Mouse (Mus musculus) limb, embryonic 15.5 days (tissue): Measurements from ENCODE around the gene Zfand3. TPM values are rescaled to one million over a fixed set of nuclear protein-coding genes. Genes with fewer than 3 reads are reported as not detected.

Source experiments
- ATAC-seq: fragments of 200-750 bp; cut with Nextera tagmentation; 2 replicates; pipeline ENCODE4 v1.8.0; 2017; ENCODE audit warnings: low read depth, moderate TSS enrichment; ENCODE audit not compliant: insufficient number of reproducible peaks, low FRiP score, low TSS enrichment
- H3K27ac ChIP-seq: fragments of 300-500 bp; sonication (generic); 2 replicates; pipeline ENCODE4 v1.5.1; 2015; ENCODE audit warnings: moderate library complexity, mild to moderate bottlenecking, inconsistent platforms
- H3K27me3 ChIP-seq: fragments of 300-500 bp; sonication (generic); 2 replicates; pipeline ENCODE4 v1.6.1; 2015; ENCODE audit warnings: inconsistent platforms
- H3K36me3 ChIP-seq: fragments of 300-500 bp; sonication (generic); 2 replicates; pipeline ENCODE4 v1.6.1; 2015; ENCODE audit warnings: inconsistent platforms
- H3K4me1 ChIP-seq: fragments of 300-500 bp; sonication (generic); 2 replicates; pipeline ENCODE4 v1.6.1; 2015; ENCODE audit warnings: inconsistent platforms
- H3K4me2 ChIP-seq: fragments of 300-500 bp; sonication (generic); 2 replicates; pipeline ENCODE4 v1.6.1; 2015; ENCODE audit warnings: mild to moderate bottlenecking, inconsistent platforms
- H3K4me3 ChIP-seq: fragments of 300-500 bp; sonication (generic); 2 replicates; pipeline ENCODE4 v1.5.1; 2015; ENCODE audit warnings: mild to moderate bottlenecking, inconsistent platforms
- H3K9ac ChIP-seq: fragments of 300-500 bp; sonication (generic); 2 replicates; pipeline ENCODE4 v1.6.1; 2015; ENCODE audit warnings: inconsistent platforms
- H3K9me3 ChIP-seq: fragments of 300-500 bp; sonication (generic); 2 replicates; pipeline ENCODE4 v1.6.1; 2016; ENCODE audit warnings: inconsistent platforms
- WGBS: fragments of 180-500 bp; shearing (Covaris S2); methylation state at CpG from one replicate; pipeline ENCODE4 v1.1.7; 2015; 5-methylcytosine and 5-hydroxymethylcytosine counted together
- polyA plus RNA-seq: library from polyadenylated mRNA; unstranded; fragments of >200 nt; fragmentation: Nextera tagmentation; extraction: Ambion mirVana; gene quantifications from 2 replicates; pipeline ENCODE4 v1.2.1, GENCODE M21; 2015

Gene Zfand3
- polyA plus RNA-seq, 1 experiment from 2014 or later = 53.1 TPM

DNA sequence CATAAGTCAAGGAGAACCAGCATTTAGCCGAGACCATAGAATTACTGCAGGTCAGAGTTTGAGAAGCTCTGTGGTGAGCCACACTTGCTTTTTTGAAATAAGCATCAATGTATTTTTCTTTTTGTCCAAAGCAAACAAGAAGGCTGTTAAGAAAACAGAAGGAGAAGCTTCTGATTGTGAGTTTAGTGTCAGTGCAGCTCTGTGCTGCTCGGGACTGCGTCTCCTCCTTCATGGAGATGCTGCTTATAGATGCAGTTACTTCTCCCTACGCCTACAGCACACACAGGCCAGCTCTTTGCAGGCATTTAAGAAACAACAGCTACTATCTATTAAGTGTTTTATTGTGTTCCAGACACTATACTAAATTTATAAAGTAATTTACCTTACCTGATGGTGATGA, 107.5 kb downstream of the Zfand3 start:
- no peaks in the 10 kb centered on the region for H3K27me3 ChIP-seq
- no peaks in the 10 kb centered on the region; the same call in 1 of the 2 replicates for H3K36me3 ChIP-seq
- no peak overlapping the region for H3K27ac ChIP-seq
- H3K9ac ChIP-seq = no peak overlapping the region
- no peak overlapping the region for H3K4me2 ChIP-seq
- no peaks in the 10 kb centered on the region for H3K9me3 ChIP-seq
- 87% methylated on average over 4 of the region's 4 CpGs for WGBS
- H3K4me3 ChIP-seq = no peak overlapping the region
- H3K4me1 ChIP-seq = 0 out of 2 replicates have a peak, but pooled peaks cover 8% of the 10 kb centered on the region
- ATAC-seq = no peak

DNA sequence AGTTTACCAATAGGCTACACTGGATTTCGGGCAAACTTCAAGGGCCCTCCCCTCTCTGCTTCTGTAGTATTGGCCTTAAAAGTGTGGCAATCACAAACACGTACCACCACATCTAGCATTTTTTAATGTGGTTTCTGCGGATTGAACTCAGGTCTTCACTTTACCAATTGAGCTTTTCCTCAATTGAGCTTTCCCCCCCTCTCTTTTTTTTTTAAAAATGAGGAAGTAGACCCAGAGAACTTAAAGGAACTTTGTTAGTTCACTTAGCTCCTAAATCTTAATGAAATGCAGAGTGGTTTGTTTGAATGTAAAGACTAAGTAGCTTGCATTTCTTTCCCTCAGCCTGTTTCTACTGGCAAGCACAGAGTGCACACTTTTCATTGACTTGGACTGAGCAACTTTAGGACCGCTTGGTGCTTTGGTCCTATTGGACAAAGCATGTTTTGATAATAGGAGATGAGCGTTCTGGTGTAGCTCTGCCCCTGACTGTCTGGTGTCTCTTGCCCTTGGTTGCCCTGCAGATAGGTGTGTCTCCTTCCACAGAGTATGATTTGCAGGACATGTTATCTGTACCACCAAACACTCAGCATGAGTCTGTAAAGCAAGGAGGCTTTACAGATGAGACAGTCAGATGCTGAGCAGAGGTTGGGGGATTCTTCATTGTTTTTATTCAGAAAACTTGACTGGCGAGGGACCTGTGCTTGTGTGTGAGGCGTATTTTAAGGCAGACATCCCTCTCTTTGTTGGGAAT, 108.2 kb downstream of the Zfand3 start:
- Histone ChIP-seq H3K27me3 (no peaks in the 10 kb centered on the region), H3K4me2 (no peak overlapping the region), H3K9me3 (no peaks in the 10 kb centered on the region), H3K9ac (no peak overlapping the region), H3K4me3 (no peak overlapping the region), H3K36me3 (no peaks in the 10 kb centered on the region; the same call in 1 of the 2 replicates), H3K4me1 (0 out of 2 replicates have a peak, but pooled peaks cover 8% of the 10 kb centered on the region), H3K27ac (no peak overlapping the region)
- no peak for ATAC-seq
- WGBS = 81% methylated on average over 7 of the region's 7 CpGs

GRCm38 (mm10) chr17:30114761-30115160, 110.2 kb downstream of the Zfand3 start:
- H3K4me3 ChIP-seq = no peak overlapping the region
- 0 out of 2 replicates have a peak, but pooled peaks cover 8% of the 10 kb centered on the region for H3K4me1 ChIP-seq
- no peak overlapping the region for H3K4me2 ChIP-seq
- H3K9ac ChIP-seq = no peak overlapping the region
- H3K27ac ChIP-seq = no peak overlapping the region
- no peak for ATAC-seq
- WGBS = 85% methylated on average over 3 of the region's 3 CpGs
- H3K36me3 ChIP-seq = no peaks in the 10 kb centered on the region; the same call in 1 of the 2 replicates
- H3K27me3 ChIP-seq = no peaks in the 10 kb centered on the region
- H3K9me3 ChIP-seq = no peaks in the 10 kb centered on the region

- no peaks in the 10 kb centered on the region for H3K27me3 ChIP-seq
- 77% methylated on average over 5 of the region's 5 CpGs for WGBS
- no peak overlapping the region for H3K27ac ChIP-seq
- no peak overlapping the region for H3K4me3 ChIP-seq
- ATAC-seq = peak; percentile 24; the same call in 1 of the 2 replicates
- no peaks in the 10 kb centered on the region for H3K9me3 ChIP-seq
- 0 out of 2 replicates have a peak, but pooled peaks cover 10% of the 10 kb centered on the region for H3K4me1 ChIP-seq
- H3K36me3 ChIP-seq = no peaks in the 10 kb centered on the region; the same call in 1 of the 2 replicates
- no peak overlapping the region for H3K9ac ChIP-seq
- H3K4me2 ChIP-seq = no peak overlapping the region
Observed at GRCm38 (mm10) chr17:30116226-30116625, 111.7 kb downstream of the Zfand3 start.

DNA sequence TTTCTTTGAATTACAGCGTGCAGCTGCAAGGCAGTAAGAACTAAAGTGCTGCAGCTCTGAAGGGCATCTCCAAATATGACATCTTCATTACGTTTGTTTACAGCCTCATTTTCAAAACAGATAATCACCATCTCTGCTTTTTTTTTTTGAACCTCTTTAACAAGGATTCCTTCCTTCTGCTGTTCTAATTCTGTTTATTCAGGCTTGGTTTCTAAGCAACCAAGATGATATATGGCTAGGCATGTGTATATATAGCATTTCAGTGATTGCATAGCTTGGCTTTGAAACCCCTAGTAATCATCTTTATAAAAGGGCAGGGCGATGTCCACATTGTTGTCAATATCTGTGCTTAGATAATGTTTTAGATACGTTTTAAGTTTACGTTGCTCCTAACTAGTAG, 113.5 kb downstream of the Zfand3 start:
- ATAC-seq = no peak
- no peaks in the 10 kb centered on the region for H3K27me3 ChIP-seq
- 84% methylated on average over 5 of the region's 5 CpGs for WGBS

DNA sequence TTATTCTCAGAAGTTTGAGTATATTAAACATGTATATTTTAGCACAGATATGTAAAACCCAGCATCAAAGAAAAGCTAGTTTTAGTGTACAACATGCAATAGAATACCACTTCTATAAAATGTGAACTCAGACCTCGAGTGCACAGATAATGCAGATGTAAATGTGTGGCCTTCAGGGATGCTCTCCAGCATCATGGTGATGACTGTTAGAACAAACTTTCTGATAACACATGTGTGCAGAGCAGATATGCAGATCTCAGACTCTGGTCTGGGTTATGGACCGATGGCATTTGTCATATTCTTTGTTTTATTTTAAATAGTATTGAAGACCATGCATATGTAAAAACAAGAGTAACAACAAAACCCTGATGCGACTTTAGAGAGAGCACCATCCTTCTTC, 117.7 kb downstream of the Zfand3 start:
- H3K4me1 ChIP-seq = 0 out of 2 replicates have a peak, but pooled peaks cover 2% of the 10 kb centered on the region
- no peaks in the 10 kb centered on the region for H3K9me3 ChIP-seq
- no peaks in the 10 kb centered on the region for H3K27me3 ChIP-seq

More for the DNA sequence above, 113.5 kb downstream of the Zfand3 start:
- H3K36me3 ChIP-seq = no peaks in the 10 kb centered on the region; the same call in 1 of the 2 replicates
- H3K9me3 ChIP-seq = no peaks in the 10 kb centered on the region
- H3K4me1 ChIP-seq = 0 out of 2 replicates have a peak, but pooled peaks cover 10% of the 10 kb centered on the region
- no peak overlapping the region for H3K27ac ChIP-seq
- H3K4me2 ChIP-seq = no peak overlapping the region
- no peak overlapping the region for H3K9ac ChIP-seq
- no peak overlapping the region for H3K4me3 ChIP-seq

DNA sequence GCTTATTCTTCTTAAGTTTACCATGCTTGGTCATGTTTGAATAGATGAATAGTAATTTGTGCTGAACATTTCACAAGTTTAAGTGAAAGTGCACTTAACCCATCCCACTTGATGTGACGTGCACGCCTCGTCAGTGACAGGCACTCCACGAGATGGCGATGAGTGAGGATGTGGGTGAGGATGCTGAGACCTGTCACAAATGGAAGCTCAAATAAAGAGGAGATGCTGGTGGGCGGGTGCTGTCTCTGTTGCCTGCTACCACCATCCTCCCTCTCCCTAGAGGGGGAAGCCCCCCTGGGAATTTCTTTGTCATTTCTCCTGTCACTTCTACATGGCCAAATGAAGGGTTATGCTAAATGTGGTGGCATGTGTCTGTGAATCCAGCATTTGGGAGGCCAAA, 123.9 kb downstream of the Zfand3 start:
- no peaks in the 10 kb centered on the region for H3K36me3 ChIP-seq
- no peaks in the 10 kb centered on the region for H3K27me3 ChIP-seq
- H3K4me3 ChIP-seq = no peak overlapping the region
- no peaks in the 10 kb centered on the region for H3K9me3 ChIP-seq
- no peak for ATAC-seq
- H3K4me2 ChIP-seq = no peak overlapping the region
- H3K9ac ChIP-seq = no peak overlapping the region
- WGBS = 86% methylated on average over 6 of the region's 6 CpGs
- H3K4me1 ChIP-seq = peaks cover 31% of the 10 kb centered on the region
- no peak overlapping the region for H3K27ac ChIP-seq

More for the DNA sequence above, 117.7 kb downstream of the Zfand3 start:
- Histone ChIP-seq H3K36me3 (no peaks in the 10 kb centered on the region), H3K27ac (no peak overlapping the region), H3K9ac (no peak overlapping the region), H3K4me2 (no peak overlapping the region), H3K4me3 (no peak overlapping the region)
- no peak for ATAC-seq
- 90% methylated on average over 3 of the region's 3 CpGs for WGBS

GRCm38 (mm10) chr17:30129220-30129619, 124.7 kb downstream of the Zfand3 start:
- H3K4me1 ChIP-seq = peaks cover 33% of the 10 kb centered on the region
- ATAC-seq = no peak
- no peaks in the 10 kb centered on the region for H3K9me3 ChIP-seq
- no peak overlapping the region for H3K27ac ChIP-seq
- H3K9ac ChIP-seq = no peak overlapping the region
- no peaks in the 10 kb centered on the region for H3K36me3 ChIP-seq
- no peak overlapping the region for H3K4me2 ChIP-seq
- H3K4me3 ChIP-seq = no peak overlapping the region
- WGBS = 72% methylated on average over 7 of the region's 7 CpGs
- H3K27me3 ChIP-seq = no peaks in the 10 kb centered on the region

DNA sequence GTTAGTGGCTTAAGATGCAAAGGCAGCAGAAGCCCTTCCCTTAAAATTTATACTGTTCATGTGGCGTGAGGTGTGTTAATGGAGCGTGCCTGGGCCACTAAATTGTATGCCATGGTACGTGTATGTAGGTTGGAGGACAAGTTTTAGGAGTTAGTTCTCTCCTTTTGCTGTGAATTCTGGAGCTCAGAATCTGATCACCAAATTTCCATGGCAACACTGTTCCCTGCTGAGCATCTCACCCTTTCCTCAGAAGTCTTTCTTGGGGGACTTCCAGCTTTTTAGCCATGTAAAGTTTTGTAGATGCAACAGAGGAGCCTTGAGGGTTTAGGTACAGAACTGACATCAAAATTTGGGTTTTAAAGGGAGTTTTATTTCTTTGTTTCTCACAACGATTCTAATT, 125.8 kb downstream of the Zfand3 start:
- H3K4me1 ChIP-seq = peaks cover 33% of the 10 kb centered on the region
- WGBS = 65% methylated on average over 4 of the region's 4 CpGs
- peaks cover 1% of the 10 kb centered on the region for H3K36me3 ChIP-seq
- H3K9ac ChIP-seq = no peak overlapping the region
- H3K9me3 ChIP-seq = no peaks in the 10 kb centered on the region
- H3K4me3 ChIP-seq = no peak overlapping the region
- no peak overlapping the region; the same call in 1 of the 2 replicates for H3K27ac ChIP-seq
- no peak for ATAC-seq
- no peaks in the 10 kb centered on the region for H3K27me3 ChIP-seq
- no peak overlapping the region for H3K4me2 ChIP-seq

GRCm38 (mm10) chr17:30133641-30134040, 129.1 kb downstream of the Zfand3 start:
- Histone ChIP-seq H3K9me3 (no peaks in the 10 kb centered on the region), H3K4me3 (no peak overlapping the region), H3K4me1 (peaks cover 34% of the 10 kb centered on the region), H3K27ac (no peak overlapping the region), H3K9ac (no peak overlapping the region), H3K4me2 (no peak overlapping the region), H3K27me3 (no peaks in the 10 kb centered on the region), H3K36me3 (peaks cover 6% of the 10 kb centered on the region)
- no peak for ATAC-seq
- WGBS = 79% methylated on average over 12 of the region's 12 CpGs

- Histone ChIP-seq H3K36me3 (peaks cover 6% of the 10 kb centered on the region), H3K27me3 (no peaks in the 10 kb centered on the region), H3K4me2 (no peak overlapping the region), H3K4me1 (peaks cover 34% of the 10 kb centered on the region), H3K9ac (no peak overlapping the region), H3K9me3 (no peaks in the 10 kb centered on the region), H3K27ac (no peak overlapping the region), H3K4me3 (no peak overlapping the region)
- ATAC-seq = no peak
- WGBS = 70% methylated on average over 10 of the region's 10 CpGs
Observed at GRCm38 (mm10) chr17:30134955-30135735, 130.6 kb downstream of the Zfand3 start.

DNA sequence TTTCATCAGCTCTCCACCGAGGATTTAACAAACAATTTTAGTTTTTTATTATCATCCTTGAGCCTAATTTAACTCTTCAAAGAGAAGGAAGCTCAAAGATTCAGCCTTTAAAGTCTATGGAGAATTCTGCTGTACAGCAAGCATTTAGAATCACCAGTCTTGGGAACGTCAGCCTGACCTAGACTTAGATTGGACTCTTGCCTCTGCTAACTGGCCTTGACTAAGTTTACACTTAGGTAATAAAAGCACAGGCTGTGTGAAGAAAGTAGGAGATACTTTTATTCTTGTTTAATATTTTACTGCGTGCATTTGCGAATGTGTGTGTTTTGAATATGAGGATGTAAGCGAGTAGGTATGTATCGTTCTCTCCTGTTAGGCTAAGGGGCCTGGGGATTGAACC, 131.4 kb downstream of the Zfand3 start:
- Histone ChIP-seq H3K9ac (no peak overlapping the region), H3K4me2 (no peak overlapping the region), H3K4me3 (no peak overlapping the region), H3K4me1 (peaks cover 27% of the 10 kb centered on the region), H3K27ac (no peak overlapping the region), H3K9me3 (no peaks in the 10 kb centered on the region), H3K36me3 (peaks cover 6% of the 10 kb centered on the region), H3K27me3 (no peaks in the 10 kb centered on the region)
- ATAC-seq = no peak
- 85% methylated on average over 6 of the region's 6 CpGs for WGBS
